Mouse (Mus musculus): ENCODE results near the gene Ubac1. TPM values are rescaled to one million over a fixed set of nuclear protein-coding genes. Genes with fewer than 3 reads are reported as not detected.

Ubac1 gene
- polyA plus RNA-seq, 1 experiment from 2014 or later: 97.1 TPM

GRCm38 (mm10) chr2:25949291-25949690 is 72.3 kb downstream of the Ubac1 start:
- Histone ChIP-seq H3K4me3 (replicated peaks) (no peak overlapping the region), H3K4me1 (no peaks in the 10 kb centered on the region), H3K36me3 (peaks cover 59% of the 10 kb centered on the region), H3K27me3 (no peaks in the 10 kb centered on the region), H3K4me2 (replicated peaks) (no peak overlapping the region), H3K9ac (no peak overlapping the region), H3K27ac (replicated peaks) (no peak overlapping the region), H3K9me3 (replicated peaks) (no peaks in the 10 kb centered on the region)
- 86% methylated on average over 3 of the region's 3 CpGs for WGBS
- no peak for ATAC-seq (ENCODE audit: insufficient number of reproducible peaks, low FRiP score, low TSS enrichment, low read depth)

Other genes starting within 250 kb of the Ubac1 start
- gene Lcn11, start 244.7 kb downstream of the Ubac1 start, polyA plus RNA-seq (2015; fragmentation: Nextera tagmentation; extraction: Ambion mirVana): not detected in 2 replicates
- gene Gm13539, start 239.5 kb downstream of the Ubac1 start, polyA plus RNA-seq (2015; fragmentation: Nextera tagmentation; extraction: Ambion mirVana): not detected in 2 replicates
- gene Glt6d1, start 205.9 kb downstream of the Ubac1 start, polyA plus RNA-seq (2015; fragmentation: Nextera tagmentation; extraction: Ambion mirVana): not detected in 2 replicates
- not detected in 2 replicates for gene Lcn9, start 198.6 kb downstream of the Ubac1 start, polyA plus RNA-seq (2015; fragmentation: Nextera tagmentation; extraction: Ambion mirVana)
- not detected in 2 replicates for gene Sohlh1, start 174.5 kb downstream of the Ubac1 start, polyA plus RNA-seq (2015; fragmentation: Nextera tagmentation; extraction: Ambion mirVana)
- gene Kcnt1, start 158.0 kb downstream of the Ubac1 start, polyA plus RNA-seq (2015; fragmentation: Nextera tagmentation; extraction: Ambion mirVana): 0.32 and 0.42 TPM in 2 replicates
- gene Camsap1, start 38.5 kb downstream of the Ubac1 start, polyA plus RNA-seq (2015; fragmentation: Nextera tagmentation; extraction: Ambion mirVana): 15.1 and 19.5 TPM in 2 replicates
- 7.9 and 9.0 TPM in 2 replicates for gene Nacc2, start 101.5 kb upstream of the Ubac1 start, polyA plus RNA-seq (2015; fragmentation: Nextera tagmentation; extraction: Ambion mirVana)
- 1.3 and 1.8 TPM in 2 replicates for gene Lhx3, start 186.5 kb upstream of the Ubac1 start, polyA plus RNA-seq (2015; fragmentation: Nextera tagmentation; extraction: Ambion mirVana)
- gene Qsox2, start 215.8 kb upstream of the Ubac1 start, polyA plus RNA-seq (2015; fragmentation: Nextera tagmentation; extraction: Ambion mirVana): 21.7 and 22.1 TPM in 2 replicates